Mouse (Mus musculus): ENCODE data around the gene Prcd. TPM values are rescaled to one million over a fixed set of nuclear protein-coding genes. Genes with fewer than 3 reads are reported as not detected.
A peak's percentile ranks its signal among the peaks of the same experiment; 100 is the strongest.

The Prcd gene
- polyA plus RNA-seq, 1 experiment from 2014 or later: 2.8 TPM

- Histone ChIP-seq H3K4me2 (replicated peaks) (no peak overlapping the region), H3K4me1 (replicated peaks; ENCODE audit: control insufficient read depth, insufficient read depth, low read length) (no peaks in the 10 kb centered on the region), H3K27me3 (ENCODE audit: control insufficient read depth, insufficient read depth, low read length) (no peaks in the 10 kb centered on the region), H3K4me3 (replicated peaks; ENCODE audit: low read length) (no peak overlapping the region), H3K9ac (no peak overlapping the region), H3K36me3 (replicated peaks; ENCODE audit: control insufficient read depth, insufficient read depth) (no peaks in the 10 kb centered on the region), H3K9me3 (ENCODE audit: control insufficient read depth, low read length) (no peaks in the 10 kb centered on the region), H3K27ac (no peak overlapping the region)
- ATAC-seq (ENCODE audit: low FRiP score) (no peak), DNase-seq (ENCODE audit: low spot score) (no peak)
- 96% methylated on average over 8 of the region's 8 CpGs for WGBS
Measured at GRCm38 (mm10) chr11:116704336-116705035, 51.2 kb downstream of the Prcd start.

- no peaks in the 10 kb centered on the region for H3K27me3 ChIP-seq (ENCODE audit: control insufficient read depth, insufficient read depth, low read length)
- ATAC-seq (ENCODE audit: low FRiP score) (no peak), DNase-seq (ENCODE audit: low spot score) (no peak)
- H3K4me3 ChIP-seq (replicated peaks; ENCODE audit: low read length): no peak overlapping the region
- H3K4me1 ChIP-seq (replicated peaks; ENCODE audit: control insufficient read depth, insufficient read depth, low read length): no peaks in the 10 kb centered on the region
- WGBS: 91% methylated on average over 10 of the region's 10 CpGs
- H3K4me2 ChIP-seq (replicated peaks): no peak overlapping the region
- no peaks in the 10 kb centered on the region for H3K36me3 ChIP-seq (replicated peaks; ENCODE audit: control insufficient read depth, insufficient read depth)
- H3K27ac ChIP-seq: no peak overlapping the region
- no peaks in the 10 kb centered on the region for H3K9me3 ChIP-seq (ENCODE audit: control insufficient read depth, low read length)
- no peak overlapping the region for H3K9ac ChIP-seq
Measured at GRCm38 (mm10) chr11:116705204-116705608, 51.9 kb downstream of the Prcd start.

GRCm38 (mm10) chr11:116706363-116706762, 53.0 kb downstream of the Prcd start:
- DNase-seq (ENCODE audit: low spot score) (no peak), ATAC-seq (ENCODE audit: low FRiP score) (no peak)
- Histone ChIP-seq H3K4me3 (replicated peaks; ENCODE audit: low read length) (no peak overlapping the region), H3K27ac (no peak overlapping the region), H3K4me1 (replicated peaks; ENCODE audit: control insufficient read depth, insufficient read depth, low read length) (no peaks in the 10 kb centered on the region), H3K9me3 (ENCODE audit: control insufficient read depth, low read length) (no peaks in the 10 kb centered on the region), H3K9ac (no peak overlapping the region), H3K27me3 (ENCODE audit: control insufficient read depth, insufficient read depth, low read length) (no peaks in the 10 kb centered on the region), H3K4me2 (replicated peaks) (no peak overlapping the region), H3K36me3 (replicated peaks; ENCODE audit: control insufficient read depth, insufficient read depth) (no peaks in the 10 kb centered on the region)
- WGBS: 73% methylated on average over 7 of the region's 7 CpGs

GRCm38 (mm10) chr11:116710171-116710570, 56.8 kb downstream of the Prcd start:
- no peak overlapping the region for H3K4me2 ChIP-seq (replicated peaks)
- H3K27me3 ChIP-seq (ENCODE audit: control insufficient read depth, insufficient read depth, low read length): no peaks in the 10 kb centered on the region
- no peaks in the 10 kb centered on the region for H3K36me3 ChIP-seq (replicated peaks; ENCODE audit: control insufficient read depth, insufficient read depth)
- ATAC-seq (ENCODE audit: low FRiP score): no peak
- H3K27ac ChIP-seq: no peak overlapping the region
- no peaks in the 10 kb centered on the region for H3K9me3 ChIP-seq (ENCODE audit: control insufficient read depth, low read length)
- H3K4me1 ChIP-seq (replicated peaks; ENCODE audit: control insufficient read depth, insufficient read depth, low read length): no peaks in the 10 kb centered on the region
- DNase-seq (ENCODE audit: low spot score): peak; percentile 61
- H3K4me3 ChIP-seq (replicated peaks; ENCODE audit: low read length): no peak overlapping the region
- H3K9ac ChIP-seq: no peak overlapping the region
- 50% methylated on average over 10 of the region's 10 CpGs for WGBS

DNA sequence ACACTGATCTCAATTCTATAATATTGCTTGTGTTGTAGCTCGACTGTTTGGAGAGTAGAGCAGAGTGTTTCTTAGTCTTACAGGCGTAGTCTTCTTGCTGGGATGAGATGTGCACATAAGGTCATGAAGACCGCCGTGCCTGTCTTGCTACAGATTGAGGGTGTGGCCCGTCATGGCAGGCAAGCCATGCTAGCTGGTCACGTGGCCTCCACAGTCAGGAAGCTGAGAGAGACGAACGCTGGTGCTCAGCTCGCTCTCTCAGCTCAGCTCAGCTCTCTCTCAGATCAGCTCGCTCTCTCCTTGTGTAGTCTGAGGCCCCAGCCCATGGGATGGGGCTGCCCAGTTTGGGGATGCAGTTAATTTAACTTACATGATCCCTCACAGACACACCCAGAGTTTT, 57.5 kb downstream of the Prcd start:
- DNase-seq (ENCODE audit: low spot score): no peak
- Histone ChIP-seq H3K9ac (no peak overlapping the region), H3K36me3 (replicated peaks; ENCODE audit: control insufficient read depth, insufficient read depth) (no peaks in the 10 kb centered on the region), H3K9me3 (ENCODE audit: control insufficient read depth, low read length) (peaks cover 1% of the 10 kb centered on the region; the same call in 1 of the 2 replicates), H3K27me3 (ENCODE audit: control insufficient read depth, insufficient read depth, low read length) (no peaks in the 10 kb centered on the region), H3K4me2 (replicated peaks) (no peak overlapping the region), H3K27ac (no peak overlapping the region), H3K4me3 (replicated peaks; ENCODE audit: low read length) (no peak overlapping the region), H3K4me1 (replicated peaks; ENCODE audit: control insufficient read depth, insufficient read depth, low read length) (no peaks in the 10 kb centered on the region)
- WGBS: 90% methylated on average over 10 of the region's 10 CpGs
- no peak for ATAC-seq (ENCODE audit: low FRiP score)

DNA sequence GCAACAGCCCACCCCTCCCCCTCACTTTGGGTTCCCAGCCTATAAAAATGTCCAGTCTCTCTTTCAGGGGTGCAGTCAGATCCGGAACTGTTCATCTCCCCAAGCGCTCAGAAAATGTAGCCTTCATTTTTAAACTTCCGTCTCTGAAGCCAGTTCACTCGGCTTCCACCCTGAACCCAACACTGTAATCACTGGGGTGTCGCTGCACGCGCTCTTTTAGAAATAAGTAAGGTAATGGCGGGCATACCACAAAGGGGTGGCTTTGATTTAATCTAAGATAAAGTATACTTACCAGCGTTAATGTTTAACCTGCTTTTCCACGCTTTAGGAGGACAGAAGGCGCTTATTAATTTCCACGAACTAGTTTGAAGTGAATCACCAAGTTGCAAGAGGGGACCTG, 60.7 kb downstream of the Prcd start:
- H3K9ac ChIP-seq: no peak overlapping the region
- H3K4me2 ChIP-seq (replicated peaks): no peak overlapping the region
- H3K27me3 ChIP-seq (ENCODE audit: control insufficient read depth, insufficient read depth, low read length): no peaks in the 10 kb centered on the region
- WGBS: 93% methylated on average over 12 of the region's 12 CpGs
- H3K27ac ChIP-seq: no peak overlapping the region
- no peak for DNase-seq (ENCODE audit: low spot score)
- peaks cover 4% of the 10 kb centered on the region; the same call in 1 of the 2 replicates for H3K9me3 ChIP-seq (ENCODE audit: control insufficient read depth, low read length)
- H3K4me3 ChIP-seq (replicated peaks; ENCODE audit: low read length): no peak overlapping the region
- H3K36me3 ChIP-seq (replicated peaks; ENCODE audit: control insufficient read depth, insufficient read depth): no peaks in the 10 kb centered on the region
- H3K4me1 ChIP-seq (replicated peaks; ENCODE audit: control insufficient read depth, insufficient read depth, low read length): no peaks in the 10 kb centered on the region
- ATAC-seq (ENCODE audit: low FRiP score): no peak

Other genes with a start within 250 kb of the Prcd start
- 68.5 and 75.5 TPM in 2 replicates for gene Rnf157, start 240.5 kb upstream of the Prcd start, polyA plus RNA-seq (2014; fragmentation: Nextera tagmentation; extraction: Ambion mirVana)
- gene Ubald2, start 219.4 kb upstream of the Prcd start, polyA plus RNA-seq (2014; fragmentation: Nextera tagmentation; extraction: Ambion mirVana): 61.4 and 67.6 TPM in 2 replicates
- 0.09 TPM in 1 of 2 replicates, not detected in the other for gene Qrich2, start 187.3 kb upstream of the Prcd start, polyA plus RNA-seq (2014; fragmentation: Nextera tagmentation; extraction: Ambion mirVana)
- 162 and 173 TPM in 2 replicates for gene Prpsap1, start 159.3 kb upstream of the Prcd start, polyA plus RNA-seq (2014; fragmentation: Nextera tagmentation; extraction: Ambion mirVana)
- 4.0 and 4.1 TPM in 2 replicates for gene Sphk1, start 122.6 kb upstream of the Prcd start, polyA plus RNA-seq (2014; fragmentation: Nextera tagmentation; extraction: Ambion mirVana)
- gene Ube2o, start 72.1 kb upstream of the Prcd start, polyA plus RNA-seq (2014; fragmentation: Nextera tagmentation; extraction: Ambion mirVana): 27.5 and 28.5 TPM in 2 replicates
- 0.15 TPM in 1 of 2 replicates, not detected in the other for gene Aanat, start 67.1 kb upstream of the Prcd start, polyA plus RNA-seq (2014; fragmentation: Nextera tagmentation; extraction: Ambion mirVana)
- gene Rhbdf2, start 26.5 kb upstream of the Prcd start, polyA plus RNA-seq (2014; fragmentation: Nextera tagmentation; extraction: Ambion mirVana): 1.1 and 1.2 TPM in 2 replicates
- 26.5 and 29.7 TPM in 2 replicates for gene Cygb, start 779 bp downstream of the Prcd start, polyA plus RNA-seq (2014; fragmentation: Nextera tagmentation; extraction: Ambion mirVana)
- not detected in 2 replicates for gene St6galnac1, start 122.0 kb downstream of the Prcd start, polyA plus RNA-seq (2014; fragmentation: Nextera tagmentation; extraction: Ambion mirVana)
- gene Mxra7, start 174.5 kb downstream of the Prcd start, polyA plus RNA-seq (2014; fragmentation: Nextera tagmentation; extraction: Ambion mirVana): 29.3 and 35.5 TPM in 2 replicates
- gene Mettl23, start 189.7 kb downstream of the Prcd start, polyA plus RNA-seq (2014; fragmentation: Nextera tagmentation; extraction: Ambion mirVana): 70.0 and 73.9 TPM in 2 replicates
- gene Jmjd6, start 189.9 kb downstream of the Prcd start, polyA plus RNA-seq (2014; fragmentation: Nextera tagmentation; extraction: Ambion mirVana): 64.6 and 65.7 TPM in 2 replicates
- 51.9 and 54.4 TPM in 2 replicates for gene Mfsd11, start 198.9 kb downstream of the Prcd start, polyA plus RNA-seq (2014; fragmentation: Nextera tagmentation; extraction: Ambion mirVana)
- 556 and 567 TPM in 2 replicates for gene Srsf2, start 199.6 kb downstream of the Prcd start, polyA plus RNA-seq (2014; fragmentation: Nextera tagmentation; extraction: Ambion mirVana)

Measured in hindbrain, embryonic 14.5 days (tissue).